21 mouse cellular contexts compared by ENCODE assay signal in the genomic region with DNA sequence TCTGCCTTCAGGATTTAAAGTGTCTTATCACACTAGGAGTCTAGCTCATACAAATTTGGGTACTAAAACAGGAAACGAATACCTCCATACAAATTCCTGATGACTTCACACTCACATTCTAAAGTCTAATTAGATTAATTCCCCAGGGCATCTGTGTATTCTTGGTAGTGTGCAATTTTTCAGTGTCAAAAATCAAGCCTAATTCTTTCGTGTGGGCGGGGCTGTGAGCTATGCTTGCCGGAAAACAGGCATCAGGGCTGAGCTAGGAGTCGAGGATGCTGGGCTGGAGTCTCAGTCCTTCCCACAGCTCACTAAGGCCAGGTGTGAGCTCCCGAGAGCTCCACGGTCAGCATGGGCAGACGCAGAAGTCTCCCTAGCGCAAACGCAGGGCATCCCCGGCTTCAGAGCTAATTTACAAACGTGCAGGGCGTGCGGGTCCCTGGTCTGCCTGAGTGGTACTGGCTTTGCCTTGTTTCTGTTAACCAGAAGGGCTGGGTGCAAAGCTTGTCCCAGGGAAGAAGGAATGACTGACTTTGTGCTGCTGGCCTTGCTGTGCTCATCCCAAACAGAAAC. TPM values are rescaled to one million over a fixed set of nuclear protein-coding genes. Genes with fewer than 3 reads are reported as not detected.
DNase-seq lines count a peak whose midpoint lies in the region; ATAC-seq and TF ChIP-seq lines count a peak whose summit lies in the region.
"Had no signal": no experiment of that assay in that cellular context is flagged by ENCODE, and none has a peak within 500 bp of the region (broad histone marks: within the 10 kb centered on the region; RNA-seq: fewer than 3 reads in every experiment).

No protein-coding gene starts in this region.

- no peak for TF ChIP-seq POLR2A in cerebellum, adult 2 months (IDR thresholded peaks at IDR 0.05; ENCODE audit: borderline replicate concordance, insufficient read depth, low read length)
- no peak for TF ChIP-seq POLR2A in ES-Bruce4 (IDR thresholded peaks at IDR 0.05; ENCODE audit: insufficient read depth, low read length)

- no peaks in the 10 kb centered on the region for H3K36me3 ChIP-seq in kidney, postnatal 0 days (ENCODE audit: insufficient read depth, low read length)
- H3K36me3 ChIP-seq in ES-Bruce4 (ENCODE audit: control insufficient read depth, insufficient read depth, low read length, poor library complexity, severe bottlenecking): no peaks in the 10 kb centered on the region
- no peaks in the 10 kb centered on the region for H3K36me3 ChIP-seq in limb, embryonic 10.5 days
- no peaks in the 10 kb centered on the region for H3K36me3 ChIP-seq in hindbrain, postnatal 0 days (ENCODE audit: insufficient read depth, low read length)
- H3K36me3 ChIP-seq: forebrain, embryonic 12.5 days; kidney, embryonic 15.5 days; liver, embryonic 13.5 days; midbrain, embryonic 12.5 days had no signal

- H3K9me3 ChIP-seq in kidney, postnatal 0 days (replicated peaks; ENCODE audit: low read length): no peaks in the 10 kb centered on the region
- H3K9me3 ChIP-seq in ES-Bruce4 (replicated peaks; ENCODE audit: control insufficient read depth, insufficient read depth, low read length, poor library complexity, severe bottlenecking): no peaks in the 10 kb centered on the region
- no peaks in the 10 kb centered on the region for H3K9me3 ChIP-seq in limb, embryonic 10.5 days (replicated peaks)
- H3K9me3 ChIP-seq in hindbrain, postnatal 0 days (ENCODE audit: low read length): no peaks in the 10 kb centered on the region
- H3K9me3 ChIP-seq: forebrain, embryonic 12.5 days; kidney, embryonic 15.5 days; liver, embryonic 13.5 days; midbrain, embryonic 12.5 days had no signal

- peak overlapping the region; percentile 57 for H3K4me3 ChIP-seq in cerebellum, adult 2 months (replicated peaks; ENCODE audit: insufficient read depth, low read depth, low read length)
- H3K4me3 ChIP-seq in kidney, postnatal 0 days (replicated peaks; ENCODE audit: low read depth, low read length): no peak overlapping the region
- H3K4me3 ChIP-seq in ES-Bruce4 (ENCODE audit: low read depth, low read length): no peak overlapping the region
- H3K4me3 ChIP-seq in limb, embryonic 10.5 days: no peak overlapping the region
- no peak overlapping the region for H3K4me3 ChIP-seq in hindbrain, postnatal 0 days (ENCODE audit: low read length)
- H3K4me3 ChIP-seq: forebrain, embryonic 12.5 days; kidney, embryonic 15.5 days; left cerebral cortex, adult 2 months; liver, embryonic 13.5 days; midbrain, embryonic 12.5 days had no signal

- peak overlapping the region; percentile 8; the same call in 1 of the 2 replicates for H3K27ac ChIP-seq in cerebellum, adult 2 months (ENCODE audit: insufficient read depth, low read length)
- H3K27ac ChIP-seq in kidney, postnatal 0 days: no peak overlapping the region
- peak overlapping the region; percentile 16; the same call in 1 of the 2 replicates for H3K27ac ChIP-seq in ES-Bruce4 (ENCODE audit: insufficient read depth, low read length)
- H3K27ac ChIP-seq in limb, embryonic 10.5 days: peak overlapping the region; percentile 21; the same call in 1 of the 2 replicates
- no peak overlapping the region for H3K27ac ChIP-seq in hindbrain, postnatal 0 days
- H3K27ac ChIP-seq: forebrain, embryonic 12.5 days; hindbrain, embryonic 14.5 days; kidney, embryonic 15.5 days; left cerebral cortex, adult 2 months; liver, embryonic 13.5 days; midbrain, embryonic 12.5 days had no signal

- no peak for TF ChIP-seq CTCF in cerebellum, adult 2 months (IDR thresholded peaks at IDR 0.05; ENCODE audit: borderline replicate concordance, insufficient read depth, low read depth, low read length)
- TF ChIP-seq CTCF in kidney, postnatal 0 days (IDR thresholded peaks at IDR 0.05; ENCODE audit: low read depth): no peak
- no peak for TF ChIP-seq CTCF in ES-Bruce4 (IDR thresholded peaks at IDR 0.05; ENCODE audit: low read depth, low read length)
- TF ChIP-seq CTCF in hindbrain, postnatal 0 days (IDR thresholded peaks at IDR 0.05; ENCODE audit: low read depth): no peak

- no peak for TF ChIP-seq EP300 in ES-Bruce4 (IDR thresholded peaks at IDR 0.05; ENCODE audit: insufficient read depth, low read depth, low read length)

- 6% methylated on average over 14 of the region's 14 CpGs for WGBS in cerebellum, adult 2 months
- 66% methylated on average over 14 of the region's 14 CpGs for WGBS in kidney, postnatal 0 days
- WGBS in limb, embryonic 10.5 days: 70% methylated on average over 14 of the region's 14 CpGs
- 76% methylated on average over 14 of the region's 14 CpGs for WGBS in hindbrain, postnatal 0 days

- H3K4me2 ChIP-seq in kidney, postnatal 0 days (ENCODE audit: low read length): no peak overlapping the region
- H3K4me2 ChIP-seq in hindbrain, postnatal 0 days (ENCODE audit: low read depth, low read length): no peak overlapping the region
- H3K4me2 ChIP-seq: forebrain, embryonic 12.5 days; hindbrain, embryonic 14.5 days; kidney, embryonic 15.5 days; liver, embryonic 13.5 days; lung, embryonic 14.5 days; midbrain, embryonic 12.5 days had no signal

- H3K27me3 ChIP-seq in cerebellum, adult 2 months (ENCODE audit: control insufficient read depth, insufficient read depth, low read length): no peaks in the 10 kb centered on the region
- H3K27me3 ChIP-seq in kidney, postnatal 0 days (ENCODE audit: insufficient read depth, low read length): no peaks in the 10 kb centered on the region
- no peaks in the 10 kb centered on the region for H3K27me3 ChIP-seq in ES-Bruce4 (ENCODE audit: control insufficient read depth, insufficient read depth, low read length, poor library complexity, severe bottlenecking)
- H3K27me3 ChIP-seq in limb, embryonic 10.5 days (ENCODE audit: low read depth, poor library complexity, severe bottlenecking): peaks cover 12% of the 10 kb centered on the region; the same call in 1 of the 2 replicates
- no peaks in the 10 kb centered on the region for H3K27me3 ChIP-seq in hindbrain, postnatal 0 days (ENCODE audit: insufficient read depth, low read length)
- H3K27me3 ChIP-seq: kidney, embryonic 15.5 days had no signal

- ATAC-seq in kidney, postnatal 0 days (replicated peaks; ENCODE audit: low FRiP score, low read depth): no peak
- ATAC-seq in hindbrain, postnatal 0 days: no peak
- ATAC-seq: intestine, embryonic 16.5 days had no signal

- H3K4me1 ChIP-seq in cerebellum, adult 2 months (ENCODE audit: control insufficient read depth, insufficient read depth, low read length): peaks cover 30% of the 10 kb centered on the region
- peaks cover 4% of the 10 kb centered on the region; the same call in 1 of the 2 replicates for H3K4me1 ChIP-seq in kidney, postnatal 0 days (replicated peaks; ENCODE audit: insufficient read depth, low read length)
- peaks cover 4% of the 10 kb centered on the region for H3K4me1 ChIP-seq in ES-Bruce4 (ENCODE audit: control insufficient read depth, insufficient read depth, low read length)
- H3K4me1 ChIP-seq in limb, embryonic 10.5 days: peaks cover 49% of the 10 kb centered on the region
- peaks cover 9% of the 10 kb centered on the region for H3K4me1 ChIP-seq in hindbrain, postnatal 0 days (ENCODE audit: insufficient read depth, low read length)

- no peak overlapping the region for H3K9ac ChIP-seq in kidney, postnatal 0 days (ENCODE audit: low read depth, low read length)
- H3K9ac ChIP-seq in ES-Bruce4 (ENCODE audit: low read depth, poor library complexity, severe bottlenecking): no peak overlapping the region
- no peak overlapping the region for H3K9ac ChIP-seq in hindbrain, postnatal 0 days (replicated peaks; ENCODE audit: low read length)
- H3K9ac ChIP-seq: forebrain, embryonic 12.5 days; hindbrain, embryonic 14.5 days; kidney, embryonic 15.5 days; liver, embryonic 13.5 days; lung, embryonic 14.5 days; midbrain, embryonic 12.5 days had no signal

- peak in 1 of 2 experiments; percentile 38 for DNase-seq in cerebellum, adult 2 months
- DNase-seq in cerebellum, adult 11 months: no peak
- peak; percentile 28 for DNase-seq in kidney, postnatal 0 days (ENCODE audit: low spot score)
- no peak for DNase-seq in kidney, postnatal 14 days
- no peak for DNase-seq in limb, embryonic 10.5 days (ENCODE audit: low spot score)
- DNase-seq in hindbrain, postnatal 0 days (ENCODE audit: low spot score): no peak
- DNase-seq in frontal cortex, postnatal 10 days (ENCODE audit: low spot score in 2 of 2): no peak
- DNase-seq: adrenal gland, postnatal 10 days; gastrocnemius, postnatal 14 days; heart, postnatal 36 days; liver, embryonic 13.5 days; lung, embryonic 14.5 days; lung, postnatal 4 days; thymus, postnatal 36 days had no signal

RNA-seq across cellular contexts. Expression of gene Fnbp1, which starts 4.7 kb away (rescaled TPM):
- polyA plus RNA-seq in cerebellum, adult 2 months (2012; rRNA removed): 310 and 320 TPM in 2 replicates
- polyA plus RNA-seq in kidney, postnatal 0 days (2015; fragmentation: Nextera tagmentation; extraction: Ambion mirVana): 12.3 and 14.0 TPM in 2 replicates
- 77.7 and 84.7 TPM in 2 replicates for polyA plus RNA-seq in ES-Bruce4 (2011; ENCODE audit: insufficient read depth, insufficient read length, low read depth, missing spikeins)
- 11.4 and 14.6 TPM in 2 replicates for polyA plus RNA-seq in limb, embryonic 10.5 days (2016; fragmentation: Nextera tagmentation; extraction: Ambion mirVana)
- total RNA-seq in hindbrain, postnatal 0 days (2014; rRNA removed): 20.1 and 24.1 TPM in 2 replicates
- 31.0 and 32.1 TPM in 2 replicates for polyA plus RNA-seq in hindbrain, postnatal 0 days (2015; fragmentation: Nextera tagmentation; extraction: Ambion mirVana)

RNA-seq across cellular contexts. Expression of gene Gpr107, which starts 15.0 kb away (rescaled TPM):
- polyA plus RNA-seq in cerebellum, adult 2 months (2012; rRNA removed): 30.0 and 33.9 TPM in 2 replicates
- 30.7 and 32.3 TPM in 2 replicates for polyA plus RNA-seq in kidney, postnatal 0 days (2015; fragmentation: Nextera tagmentation; extraction: Ambion mirVana)
- polyA plus RNA-seq in ES-Bruce4 (2011; ENCODE audit: insufficient read depth, insufficient read length, low read depth, missing spikeins): 71.9 and 72.5 TPM in 2 replicates
- 29.0 and 38.0 TPM in 2 replicates for polyA plus RNA-seq in limb, embryonic 10.5 days (2016; fragmentation: Nextera tagmentation; extraction: Ambion mirVana)
- total RNA-seq in hindbrain, postnatal 0 days (2014; rRNA removed): 49.3 and 52.9 TPM in 2 replicates
- polyA plus RNA-seq in hindbrain, postnatal 0 days (2015; fragmentation: Nextera tagmentation; extraction: Ambion mirVana): 28.2 and 31.9 TPM in 2 replicates

Comparison
In these comparisons a context has a peak if more than half of its experiments do, and no peak if none do; other contexts are left out.
1. H3K27ac ChIP-seq: peak in cerebellum, adult 2 months (single experiment), ES-Bruce4 (single experiment) and limb, embryonic 10.5 days (single experiment); none in kidney, postnatal 0 days (single experiment) and hindbrain, postnatal 0 days (single experiment).